Mouse (Mus musculus): ENCODE results near the gene Dapk2.

- TF ChIP-seq CEBPB (IDR thresholded peaks at IDR 0.05; ENCODE audit: low read depth) (no peak), USF1 (IDR thresholded peaks at IDR 0.05; ENCODE audit: low read depth) (no peak), CTCF (IDR thresholded peaks at IDR 0.05; ENCODE audit: control insufficient read depth, insufficient read depth, insufficient read length) (no peak), MAX (IDR thresholded peaks at IDR 0.05) (no peak), MYOD1 (IDR thresholded peaks at IDR 0.05; ENCODE audit: control insufficient read depth, insufficient read length, low read depth) (no peak), MYOG (IDR thresholded peaks at IDR 0.05; ENCODE audit: control insufficient read depth, extremely low read depth, insufficient read length) (no peak)
Observed at GRCm38 (mm10) chr9:66280496-66280895, 122.5 kb downstream of the Dapk2 start.

All from C2C12 (cell line).